Mouse (Mus musculus) adrenal gland, postnatal 25 days (tissue): Measurements from ENCODE around the gene Trp53bp2. TPM values are rescaled to one million over a fixed set of nuclear protein-coding genes. Genes with fewer than 3 reads are reported as not detected.

ENCODE experiments used
- DNase-seq: peaks from one replicate; pipeline ENCODE4 v3.0.0; 2021; ENCODE audit warnings: mixed read lengths
- long read RNA-seq: library from polyadenylated mRNA; stranded (forward); transcript quantifications from one replicate; pipeline ENCODE4 v2.0.0, GENCODE M21; 2021
- total RNA-seq: library from RNA; stranded (reverse); gene quantifications from 2 replicates; pipeline ENCODE4 v1.2.3, GENCODE M21; 2021

Trp53bp2 gene
- 21.7 and 25.2 TPM in 2 replicates for total RNA-seq
- long read RNA-seq, full-length matches to known transcripts: 2 of 13 reads
- long read RNA-seq, partial matches to known transcripts: 9 of 13 reads
- long read RNA-seq, other reads (novel, unspliced or antisense): 2 of 13 reads

- peak; percentile 100 for DNase-seq
These were observed at the start of gene Trp53bp2 for GRCm38 (mm10) chr1:182408684-182409327. TSS of gene Trp53bp2 (plus strand) at chr1:182409172.

- DNase-seq: no peak
These were observed 46.3 kb upstream of the Trp53bp2 start for GRCm38 (mm10) chr1:182362703-182363102.

GRCm38 (mm10) chr1:182363683-182364404 lies 45.1 kb upstream of the Trp53bp2 start:
- no peak for DNase-seq

- DNase-seq: no peak
These were observed 40.7 kb upstream of the Trp53bp2 start for GRCm38 (mm10) chr1:182368309-182368708.

GRCm38 (mm10) chr1:182368782-182369181 lies 40.2 kb upstream of the Trp53bp2 start:
- DNase-seq: no peak

- DNase-seq: no peak
These were observed 39.5 kb upstream of the Trp53bp2 start for GRCm38 (mm10) chr1:182369435-182369834.

GRCm38 (mm10) chr1:182371891-182372290 lies 37.1 kb upstream of the Trp53bp2 start:
- DNase-seq: no peak

GRCm38 (mm10) chr1:182376221-182376620 lies 32.8 kb upstream of the Trp53bp2 start:
- DNase-seq: no peak

GRCm38 (mm10) chr1:182376826-182377225 lies 32.1 kb upstream of the Trp53bp2 start:
- DNase-seq: no peak

- DNase-seq: no peak
These were observed 31.5 kb upstream of the Trp53bp2 start for GRCm38 (mm10) chr1:182377519-182377918.

- DNase-seq: no peak
These were observed 30.7 kb upstream of the Trp53bp2 start for GRCm38 (mm10) chr1:182378205-182378835.

- no peak for DNase-seq
These were observed 30.1 kb upstream of the Trp53bp2 start for GRCm38 (mm10) chr1:182378876-182379275.

GRCm38 (mm10) chr1:182380683-182381082 lies 28.3 kb upstream of the Trp53bp2 start:
- DNase-seq: no peak

- DNase-seq: no peak
These were observed 27.6 kb upstream of the Trp53bp2 start for GRCm38 (mm10) chr1:182381327-182381726.

- no peak for DNase-seq
These were observed 25.9 kb upstream of the Trp53bp2 start for GRCm38 (mm10) chr1:182383096-182383495.

- DNase-seq: no peak
These were observed 22.5 kb upstream of the Trp53bp2 start for GRCm38 (mm10) chr1:182386449-182386848.

- DNase-seq: no peak
These were observed 20.2 kb upstream of the Trp53bp2 start for GRCm38 (mm10) chr1:182388729-182389128.

- no peak for DNase-seq
These were observed 10.8 kb upstream of the Trp53bp2 start for GRCm38 (mm10) chr1:182398171-182398570.

GRCm38 (mm10) chr1:182398780-182399179 lies 10.2 kb upstream of the Trp53bp2 start:
- DNase-seq: no peak

GRCm38 (mm10) chr1:182399205-182399604 lies 9.8 kb upstream of the Trp53bp2 start:
- no peak for DNase-seq

GRCm38 (mm10) chr1:182399908-182400307 lies 9.1 kb upstream of the Trp53bp2 start:
- DNase-seq: no peak

GRCm38 (mm10) chr1:182403076-182403475 lies 5.9 kb upstream of the Trp53bp2 start:
- DNase-seq: no peak

GRCm38 (mm10) chr1:182406621-182407020 lies 2.4 kb upstream of the Trp53bp2 start:
- no peak for DNase-seq
